Mouse (Mus musculus): ENCODE data around the gene Grik5. TPM values are rescaled to one million over a fixed set of nuclear protein-coding genes. Genes with fewer than 3 reads are reported as not detected.
"Not testable (repeated sequence)": the region's sequence is repeated elsewhere in the genome, so short reads cannot be mapped to it uniquely, and the experiment has no call there.

Grik5 gene
- total and polyA plus RNA-seq, 3 experiments = 14.5 to 54.9 (median 18.5) TPM

DNA sequence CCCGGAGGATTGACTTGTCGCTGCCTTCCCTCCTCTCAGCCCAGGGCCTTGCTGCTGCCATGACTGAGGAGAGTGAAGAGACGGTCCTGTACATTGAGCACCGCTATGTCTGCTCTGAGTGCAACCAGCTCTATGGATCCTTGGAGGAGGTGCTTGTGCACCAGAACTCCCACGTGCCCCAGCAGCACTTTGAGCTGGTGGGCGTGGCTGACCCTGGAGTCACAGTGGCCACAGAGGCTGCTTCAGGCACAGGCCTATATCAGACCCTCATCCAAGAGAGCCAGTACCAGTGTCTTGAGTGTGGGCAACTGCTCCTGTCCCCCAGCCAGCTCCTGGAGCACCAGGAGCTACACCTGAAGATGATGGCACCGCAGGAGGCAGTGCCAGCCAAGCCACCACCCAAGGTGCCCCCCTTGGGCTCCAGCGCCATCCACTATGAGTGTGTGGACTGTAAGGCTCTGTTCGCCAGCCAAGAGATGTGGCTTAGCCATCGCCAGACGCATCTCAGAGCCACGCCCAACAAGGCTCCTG is 7.4 kb upstream of the Grik5 start:
- DNase-seq = no peak

DNA sequence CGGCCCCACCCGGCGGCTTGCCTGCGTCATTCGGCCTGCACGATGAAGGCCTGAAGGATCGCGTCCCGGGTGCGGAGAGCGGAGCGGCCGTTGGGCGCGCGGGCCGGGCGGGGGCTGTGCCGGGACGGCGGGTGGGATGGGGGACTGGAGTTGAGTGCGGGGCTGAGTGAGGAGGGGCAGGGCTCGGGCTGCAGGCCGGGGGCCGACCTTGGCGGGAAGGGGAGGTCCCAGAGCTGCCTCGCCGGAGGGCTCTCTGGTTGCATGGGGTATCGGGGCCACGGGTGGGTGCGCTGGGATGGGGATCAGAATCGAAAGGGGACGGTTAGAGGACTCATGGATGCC is 5.2 kb upstream of the Grik5 start:
- no peak for DNase-seq

- DNase-seq = peak; percentile 98
Measured at GRCm38 (mm10) chr7:25076663-25077413, 4.7 kb upstream of the Grik5 start.

DNA sequence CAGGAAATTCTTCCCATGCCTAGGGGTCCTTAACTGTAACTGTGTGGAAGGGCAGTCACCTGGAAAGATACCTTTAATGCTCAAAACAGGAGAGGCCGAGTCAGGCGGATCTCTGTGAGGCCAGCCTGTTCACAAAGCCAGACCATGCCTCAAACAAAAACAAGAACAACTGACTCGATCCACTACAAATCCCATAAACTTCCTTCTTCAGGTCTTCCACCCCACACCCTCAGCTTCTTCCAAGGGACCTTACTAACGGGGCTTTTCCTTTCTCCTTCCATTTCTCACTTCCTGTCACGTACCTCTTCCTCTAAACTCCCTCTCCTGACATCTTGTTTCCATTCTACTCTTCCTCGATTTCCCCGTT is 4.1 kb upstream of the Grik5 start:
- DNase-seq = no peak

DNA sequence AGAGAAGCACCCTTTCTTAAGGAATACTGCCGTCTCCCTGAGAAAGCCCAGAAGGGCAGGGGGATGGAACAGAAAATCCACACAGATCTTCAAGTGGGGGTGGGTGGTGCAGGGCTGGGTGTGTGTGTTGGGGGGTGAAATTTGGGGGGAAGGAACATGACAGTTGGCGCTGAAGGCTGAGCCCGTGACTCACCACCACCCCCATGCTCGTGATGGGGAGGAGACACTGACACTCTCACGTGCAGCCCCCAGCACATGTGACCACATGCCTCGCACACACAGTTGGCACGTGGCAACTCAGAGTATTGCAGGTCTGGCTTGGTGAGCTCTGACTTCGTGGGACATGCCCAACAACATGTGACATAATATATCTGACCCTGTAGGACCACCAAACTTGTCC is 1.8 kb upstream of the Grik5 start:
- no peak for DNase-seq

GRCm38 (mm10) chr7:25072716-25073390 is 707 bp upstream of the Grik5 start:
- DNase-seq = peak; percentile 67

DNA sequence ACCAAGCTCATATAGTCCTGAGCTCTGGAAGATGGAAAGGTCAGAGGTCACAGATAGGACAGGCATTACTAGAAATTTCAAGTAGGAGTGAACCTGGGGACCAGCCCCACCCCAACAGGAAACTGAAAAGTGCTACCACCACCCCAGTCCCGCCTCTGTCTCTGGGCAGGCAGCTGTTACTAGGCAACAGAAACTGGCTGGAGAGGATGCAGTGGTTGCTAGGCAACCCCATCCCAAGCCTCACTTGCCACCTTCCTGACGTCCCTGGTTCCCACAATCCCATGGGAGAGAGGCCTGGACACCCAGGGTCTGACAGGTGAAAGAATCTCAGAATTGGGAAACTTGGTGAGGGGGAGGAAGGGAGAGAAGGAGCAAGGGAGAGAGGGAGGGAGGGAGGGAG is 3.4 kb downstream of the Grik5 start:
- DNase-seq = no peak

- peak; percentile 65 for DNase-seq
Measured at GRCm38 (mm10) chr7:25067909-25068656, 4.1 kb downstream of the Grik5 start.

DNA sequence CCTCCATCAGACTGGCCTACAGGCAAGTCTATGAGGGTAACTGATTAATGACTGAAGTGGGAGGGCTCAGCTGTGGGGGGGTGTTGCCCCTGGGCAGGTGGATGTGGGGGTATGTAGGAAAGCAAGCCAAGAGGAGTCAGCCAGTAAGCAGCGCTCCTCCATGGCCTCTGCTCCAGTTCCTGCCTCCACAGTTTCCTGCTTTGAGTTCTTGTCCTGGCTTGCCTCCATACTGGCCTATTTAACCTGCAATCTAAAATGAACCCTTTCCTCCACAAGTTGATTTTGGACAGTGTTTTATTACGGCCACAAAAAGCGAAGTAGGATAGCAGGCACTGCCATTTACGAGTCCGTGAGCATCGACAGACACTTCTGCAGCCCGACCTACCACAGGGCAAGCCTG is 4.8 kb downstream of the Grik5 start:
- no peak for DNase-seq

GRCm38 (mm10) chr7:25063900-25064299 is 8.2 kb downstream of the Grik5 start:
- DNase-seq = no peak

- DNase-seq = no peak
Measured at GRCm38 (mm10) chr7:25063346-25063745, 8.8 kb downstream of the Grik5 start.

DNA sequence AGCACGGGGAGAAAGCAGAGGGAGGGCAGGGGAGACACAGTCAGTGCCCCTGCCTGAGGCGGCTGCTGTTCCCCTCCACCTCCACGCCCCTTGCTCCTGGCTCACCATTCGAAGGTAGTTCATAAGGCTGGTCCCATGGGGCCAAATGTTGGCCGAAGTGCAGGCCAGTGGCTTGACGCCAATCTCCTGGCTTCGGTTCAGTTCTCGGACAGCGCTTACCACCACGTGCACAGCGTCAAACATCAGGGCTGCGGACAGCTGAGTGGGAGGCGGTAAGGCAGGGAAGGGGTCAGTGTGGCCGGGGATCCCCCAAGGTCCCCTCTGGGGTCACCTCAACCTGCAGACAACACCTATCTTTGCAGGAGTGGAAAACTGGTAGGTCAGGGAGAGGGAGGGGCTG is 13.3 kb downstream of the Grik5 start:
- peak; percentile 54 for DNase-seq

DNA sequence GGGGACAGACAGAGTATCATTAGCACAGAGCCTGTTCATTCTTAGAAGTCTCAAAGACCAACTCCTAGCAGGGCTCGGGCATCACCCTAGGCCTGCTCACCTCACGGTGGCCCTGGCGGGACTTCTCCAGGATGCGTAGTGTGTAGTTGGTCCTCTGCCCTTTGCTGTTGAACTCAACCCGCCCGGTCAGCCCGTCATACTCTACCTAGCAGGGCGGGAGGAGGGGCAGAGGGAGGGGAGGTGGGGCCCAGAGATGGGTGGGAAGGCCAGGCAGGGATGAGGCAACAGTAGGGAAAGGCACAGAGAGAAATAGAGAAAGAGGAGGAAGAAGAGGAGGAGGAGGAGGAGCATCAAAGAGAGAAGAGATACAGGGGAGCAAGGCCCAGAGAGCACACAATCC is 13.8 kb downstream of the Grik5 start:
- DNase-seq = no peak

DNA sequence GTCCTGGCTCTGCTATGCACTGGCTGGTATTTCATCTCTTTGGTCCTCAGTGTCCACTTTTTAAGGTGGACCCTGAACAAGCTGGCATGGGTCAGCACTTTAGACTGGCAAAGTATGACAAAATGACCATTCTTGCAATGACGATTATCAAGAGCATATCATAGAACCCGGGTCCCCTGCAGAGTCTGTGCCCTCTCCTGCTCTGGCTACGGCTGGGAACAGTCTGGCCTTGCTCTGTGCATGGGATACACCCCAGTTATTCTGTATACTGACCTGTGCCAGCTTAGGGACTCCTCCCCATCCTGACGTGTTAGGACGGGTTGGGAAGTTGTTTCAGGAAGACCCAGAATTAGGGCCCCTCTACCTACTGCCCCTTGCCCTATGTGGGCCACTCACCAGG is 14.3 kb downstream of the Grik5 start:
- DNase-seq = no peak

DNA sequence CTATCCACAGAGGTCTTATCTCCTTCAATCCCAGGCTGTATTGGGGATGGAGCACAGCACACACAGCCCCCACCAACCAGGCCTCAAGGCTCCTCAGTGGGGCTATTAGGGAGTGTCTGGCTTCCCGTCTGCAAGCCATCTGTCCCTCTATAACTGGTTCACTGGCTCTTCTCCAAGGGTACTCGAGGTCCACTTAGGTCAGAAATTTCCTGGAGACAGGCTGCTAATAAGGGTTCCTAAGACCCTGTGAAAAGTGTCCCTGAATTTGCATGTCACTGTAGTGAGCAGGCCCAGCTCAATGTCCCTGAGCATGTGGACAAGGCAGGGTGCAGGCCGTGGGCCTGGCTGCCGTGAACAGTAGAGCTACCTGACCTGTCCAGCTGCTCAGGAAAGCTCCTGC is 15.2 kb downstream of the Grik5 start:
- no peak for DNase-seq

GRCm38 (mm10) chr7:25052587-25052986 is 19.6 kb downstream of the Grik5 start:
- no peak for DNase-seq

DNA sequence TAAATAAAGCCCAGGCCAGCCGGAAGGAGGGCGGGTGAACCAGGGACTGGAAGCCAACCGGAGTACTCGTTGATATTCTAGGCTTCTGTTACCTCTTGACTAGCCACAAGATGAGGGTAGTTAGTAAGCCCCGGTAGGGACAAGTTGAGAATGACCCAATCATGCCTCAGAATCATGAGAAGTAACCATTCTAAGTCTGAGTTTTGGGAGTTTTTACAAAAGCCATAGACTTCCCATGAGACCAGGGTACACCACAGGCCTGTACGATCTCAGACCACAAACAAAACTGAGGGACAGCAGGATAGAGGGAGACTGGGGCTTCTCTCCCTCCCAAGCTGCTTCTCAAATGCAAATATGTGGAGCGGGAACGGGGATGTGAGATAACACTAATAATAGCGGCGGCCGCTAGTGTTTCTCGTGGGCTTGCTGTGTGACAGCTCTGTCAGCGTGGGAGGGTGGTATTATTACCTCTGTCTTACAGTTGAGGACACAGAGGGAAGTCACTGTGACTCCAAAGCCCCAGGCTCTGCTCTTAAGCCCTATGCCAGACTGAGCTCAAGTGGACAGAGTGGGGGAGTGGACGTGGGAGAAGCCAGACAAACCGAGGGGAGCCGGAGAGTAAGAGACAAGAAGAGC is 22.7 kb downstream of the Grik5 start:
- DNase-seq = no peak

- DNase-seq = peak; percentile 80
Measured at GRCm38 (mm10) chr7:25047363-25047762, 24.8 kb downstream of the Grik5 start.

DNA sequence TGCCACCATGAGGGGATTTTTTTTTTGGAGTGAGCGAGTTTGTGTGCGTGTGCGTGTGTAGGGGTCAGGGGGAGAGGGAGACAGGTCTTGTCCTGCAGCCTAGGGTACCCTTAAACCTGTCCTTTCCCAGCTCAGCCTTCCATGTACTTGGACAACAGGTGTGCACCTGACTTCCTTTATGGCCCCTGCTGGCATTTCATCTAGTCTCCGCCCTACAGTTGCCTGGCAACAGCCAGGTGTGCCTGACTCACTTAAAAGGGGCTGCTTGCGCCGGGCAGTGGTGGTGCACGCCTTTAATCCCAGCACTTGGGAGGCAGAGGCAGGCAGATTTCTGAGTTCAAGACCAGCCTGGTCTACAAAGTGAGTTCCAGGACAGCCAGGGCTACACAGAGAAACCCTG is 27.5 kb downstream of the Grik5 start:
- not testable (repeated sequence) for DNase-seq

GRCm38 (mm10) chr7:25041921-25042320 is 30.2 kb downstream of the Grik5 start:
- no peak for DNase-seq

- DNase-seq = peak; percentile 42
Measured at GRCm38 (mm10) chr7:25035916-25036315, 36.2 kb downstream of the Grik5 start.

DNA sequence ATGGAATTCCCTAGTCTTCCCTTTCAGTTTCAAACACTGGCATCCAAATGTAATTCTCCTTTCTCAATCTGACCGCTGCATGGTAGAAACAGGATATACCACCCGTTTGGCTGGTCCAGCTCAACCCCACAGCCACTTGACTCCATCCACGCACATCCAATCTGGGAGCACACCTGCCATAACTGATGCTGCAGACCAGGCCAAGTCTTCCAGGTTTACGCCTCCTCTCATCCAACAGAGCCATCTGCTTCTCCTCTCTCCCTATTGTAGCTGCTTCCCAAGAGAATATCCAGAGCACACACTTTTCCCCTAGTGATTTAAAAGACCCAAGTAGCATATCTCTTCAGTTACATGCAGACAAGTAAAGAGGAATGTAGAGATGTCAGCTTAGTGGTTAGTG is 37.4 kb downstream of the Grik5 start:
- no peak for DNase-seq

- no peak for DNase-seq
Measured at GRCm38 (mm10) chr7:25031528-25031927, 40.6 kb downstream of the Grik5 start.

Measured in adrenal gland, adult 2 months (tissue).